ENCODE assay signal across 8 mouse cellular contexts in the genomic region with DNA sequence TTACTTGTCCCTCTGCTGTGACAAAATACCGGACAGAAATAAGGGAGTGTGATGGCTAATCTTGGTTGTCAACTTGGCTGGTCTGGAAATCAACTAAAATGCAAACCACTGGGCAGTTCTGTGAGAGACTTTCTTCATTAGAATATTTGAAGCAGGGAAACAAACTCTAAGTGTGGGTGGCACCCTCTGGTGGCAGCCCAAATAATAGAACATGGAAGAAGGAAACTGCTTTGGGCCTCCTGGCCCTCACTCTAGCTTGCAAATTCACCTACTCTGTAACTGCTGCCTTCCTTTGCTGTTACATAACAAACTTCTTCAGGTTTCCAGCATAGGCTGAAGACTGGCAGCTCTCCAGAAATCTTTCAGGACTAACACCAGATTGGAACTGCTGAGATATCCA. TPM values are rescaled to one million over a fixed set of nuclear protein-coding genes. Genes with fewer than 3 reads are reported as not detected.
DNase-seq lines count a peak whose midpoint lies in the region; ATAC-seq and TF ChIP-seq lines count a peak whose summit lies in the region.

No protein-coding gene starts in this region.

- no peak overlapping the region for H3K27ac ChIP-seq in forebrain, embryonic 11.5 days (ENCODE audit: low read depth, low read length)
- H3K27ac ChIP-seq in forebrain, embryonic 16.5 days (ENCODE audit: low read length), result no peak overlapping the region
- no peak overlapping the region for H3K27ac ChIP-seq in stomach, postnatal 0 days (replicated peaks)

- H3K27me3 ChIP-seq in forebrain, embryonic 11.5 days (ENCODE audit: control insufficient read depth, insufficient read depth, low read length), result no peaks in the 10 kb centered on the region
- H3K27me3 ChIP-seq in forebrain, embryonic 16.5 days (replicated peaks; ENCODE audit: control insufficient read depth, insufficient read depth, low read length), result no peaks in the 10 kb centered on the region
- no peaks in the 10 kb centered on the region for H3K27me3 ChIP-seq in stomach, postnatal 0 days (ENCODE audit: control insufficient read depth, insufficient read depth, low read length)

- ATAC-seq in forebrain, embryonic 11.5 days (replicated peaks; ENCODE audit: low FRiP score), result no peak
- ATAC-seq in forebrain, embryonic 16.5 days, result no peak
- no peak for ATAC-seq in stomach, postnatal 0 days (ENCODE audit: low FRiP score, low TSS enrichment)

- no peak for TF ChIP-seq EP300 in stomach, postnatal 0 days (optimal IDR thresholded peaks at IDR 0.05)

- no peak overlapping the region for H3K4me2 ChIP-seq in forebrain, embryonic 11.5 days (ENCODE audit: low read depth, low read length, severe bottlenecking)
- no peak overlapping the region for H3K4me2 ChIP-seq in forebrain, embryonic 16.5 days (ENCODE audit: low read length)
- H3K4me2 ChIP-seq in stomach, postnatal 0 days (replicated peaks; ENCODE audit: low read depth), result no peak overlapping the region

- peak; percentile 64 for DNase-seq in forebrain, embryonic 11.5 days (ENCODE audit: low spot score)
- DNase-seq in urinary bladder, postnatal 25 days (ENCODE audit: low spot score), result peak; percentile 37
- DNase-seq in urinary bladder, adult 2 months (ENCODE audit: low spot score), result no peak
- peak; percentile 33 for DNase-seq in embryo, embryonic 9.5 days (ENCODE audit: extremely low spot score)
- peak; percentile 76 to 80 for DNase-seq in kidney, postnatal 4 days
- peak; percentile 67 for DNase-seq in lung, postnatal 10 days
- peak; percentile 44 for DNase-seq in stomach, postnatal 0 days (ENCODE audit: low spot score)

- H3K4me3 ChIP-seq in forebrain, embryonic 11.5 days (ENCODE audit: low read depth, low read length), result no peak overlapping the region
- no peak overlapping the region for H3K4me3 ChIP-seq in forebrain, embryonic 16.5 days (replicated peaks; ENCODE audit: low read length)
- no peak overlapping the region for H3K4me3 ChIP-seq in stomach, postnatal 0 days (ENCODE audit: low read depth, low read length)

- H3K36me3 ChIP-seq in forebrain, embryonic 11.5 days (ENCODE audit: control insufficient read depth, insufficient read depth, low read length), result no peaks in the 10 kb centered on the region
- no peaks in the 10 kb centered on the region for H3K36me3 ChIP-seq in forebrain, embryonic 16.5 days (ENCODE audit: control insufficient read depth, insufficient read depth)
- no peaks in the 10 kb centered on the region for H3K36me3 ChIP-seq in stomach, postnatal 0 days (ENCODE audit: control insufficient read depth, insufficient read depth, low read length)

- H3K9ac ChIP-seq in forebrain, embryonic 11.5 days (ENCODE audit: low read length), result no peak overlapping the region
- H3K9ac ChIP-seq in forebrain, embryonic 16.5 days (replicated peaks; ENCODE audit: low read depth, low read length), result no peak overlapping the region
- no peak overlapping the region for H3K9ac ChIP-seq in stomach, postnatal 0 days (ENCODE audit: low read length)

- H3K9me3 ChIP-seq in forebrain, embryonic 11.5 days (ENCODE audit: control insufficient read depth, low read length), result no peaks in the 10 kb centered on the region
- no peaks in the 10 kb centered on the region for H3K9me3 ChIP-seq in forebrain, embryonic 16.5 days (ENCODE audit: control insufficient read depth, low read length)
- no peaks in the 10 kb centered on the region for H3K9me3 ChIP-seq in stomach, postnatal 0 days (ENCODE audit: control insufficient read depth, low read length)

- TF ChIP-seq CTCF in stomach, postnatal 0 days (IDR thresholded peaks at IDR 0.05; ENCODE audit: low read depth), result peak; percentile 78

- no peaks in the 10 kb centered on the region for H3K4me1 ChIP-seq in forebrain, embryonic 11.5 days (replicated peaks; ENCODE audit: control insufficient read depth, insufficient read depth, low read length)
- peaks cover 5% of the 10 kb centered on the region; the same call in 1 of the 2 replicates for H3K4me1 ChIP-seq in forebrain, embryonic 16.5 days (replicated peaks; ENCODE audit: control insufficient read depth, insufficient read depth, low read length)
- no peaks in the 10 kb centered on the region for H3K4me1 ChIP-seq in stomach, postnatal 0 days (replicated peaks; ENCODE audit: control insufficient read depth, insufficient read depth)

- 37% methylated on average over 1 of the region's 1 CpGs for WGBS in forebrain, embryonic 11.5 days
- WGBS in forebrain, embryonic 16.5 days, result 39% methylated on average over 1 of the region's 1 CpGs
- 34% methylated on average over 1 of the region's 1 CpGs for WGBS in stomach, postnatal 0 days

RNA-seq across cellular contexts. Expression of a gene that starts 58.7 kb away (rescaled TPM):
- polyA plus RNA-seq in forebrain, embryonic 11.5 days (2014; fragmentation: Nextera tagmentation; extraction: Ambion mirVana), result 19.1 and 25.1 TPM in 2 replicates
- 33.8 and 39.6 TPM in 2 replicates for polyA plus RNA-seq in forebrain, embryonic 16.5 days (2015; fragmentation: Nextera tagmentation; extraction: Ambion mirVana)
- polyA plus RNA-seq in urinary bladder, adult 2 months (2012; rRNA removed), result 0.38 and 0.45 TPM in 2 replicates
- polyA plus RNA-seq in stomach, postnatal 0 days (2015; fragmentation: Nextera tagmentation; extraction: Ambion mirVana), result 1.3 TPM in 2 replicates
